Mouse (Mus musculus): ENCODE measurements around the gene Arfgap3. TPM values are rescaled to one million over a fixed set of nuclear protein-coding genes. Genes with fewer than 3 reads are reported as not detected.

Gene Arfgap3
- polyA plus RNA-seq, 1 experiment from 2014 or later: 34.0 TPM

- DNase-seq (ENCODE audit: low spot score): no peak
- no peaks in the 10 kb centered on the region for H3K36me3 ChIP-seq
- no peak overlapping the region for H3K4me3 ChIP-seq
- no peaks in the 10 kb centered on the region for H3K9me3 ChIP-seq (replicated peaks)
- H3K27me3 ChIP-seq (ENCODE audit: low read depth, poor library complexity, severe bottlenecking): peaks cover 42% of the 10 kb centered on the region
- no peak overlapping the region for H3K27ac ChIP-seq
- WGBS: 65% methylated on average over 10 of the region's 10 CpGs
- H3K4me1 ChIP-seq: peaks cover 13% of the 10 kb centered on the region
Measured at GRCm38 (mm10) chr15:83254372-83255070, 95.5 kb downstream of the Arfgap3 start.

- Histone ChIP-seq H3K4me3 (no peak overlapping the region), H3K9me3 (replicated peaks) (no peaks in the 10 kb centered on the region), H3K36me3 (no peaks in the 10 kb centered on the region), H3K27me3 (ENCODE audit: low read depth, poor library complexity, severe bottlenecking) (peaks cover 58% of the 10 kb centered on the region), H3K27ac (no peak overlapping the region), H3K4me1 (peaks cover 13% of the 10 kb centered on the region)
- no peak for DNase-seq (ENCODE audit: low spot score)
- 79% methylated on average over 14 of the region's 14 CpGs for WGBS
Measured at GRCm38 (mm10) chr15:83252060-83252459, 98.0 kb downstream of the Arfgap3 start.

- WGBS: 2% methylated on average over 66 of the region's 66 CpGs
- Histone ChIP-seq H3K27me3 (ENCODE audit: low read depth, poor library complexity, severe bottlenecking) (peaks cover 58% of the 10 kb centered on the region), H3K27ac (peak within 1 kb of the TSS; percentile 46; the same call in 1 of the 2 replicates)
Measured at GRCm38 (mm10) chr15:83251176-83252004, 98.7 kb downstream of the Arfgap3 start, which contains the start of gene A4galt. A4galt (minus strand) TSS chr15:83251774.

GRCm38 (mm10) chr15:83250651-83251175, 99.3 kb downstream of the Arfgap3 start:
- no peak for DNase-seq (ENCODE audit: low spot score)
- no peak overlapping the region for H3K27ac ChIP-seq
- peak overlapping the region; percentile 63 for H3K4me3 ChIP-seq
- no peaks in the 10 kb centered on the region for H3K36me3 ChIP-seq
- H3K4me1 ChIP-seq: peaks cover 13% of the 10 kb centered on the region
- peaks cover 58% of the 10 kb centered on the region for H3K27me3 ChIP-seq (ENCODE audit: low read depth, poor library complexity, severe bottlenecking)
- no peaks in the 10 kb centered on the region for H3K9me3 ChIP-seq (replicated peaks)
- 4% methylated on average over 20 of the region's 20 CpGs for WGBS

More at GRCm38 (mm10) chr15:83251176-83252004, 98.7 kb downstream of the Arfgap3 start, which contains the start of gene A4galt:
- no peaks in the 10 kb centered on the region for H3K36me3 ChIP-seq
- peak within 1 kb of the TSS; percentile 63 for H3K4me3 ChIP-seq
- peak; percentile 70 for DNase-seq (ENCODE audit: low spot score)
- H3K9me3 ChIP-seq (replicated peaks): no peaks in the 10 kb centered on the region
- peaks cover 13% of the 10 kb centered on the region for H3K4me1 ChIP-seq

Other genes starting within 250 kb of the Arfgap3 start
- gene Rrp7a, start 227.4 kb downstream of the Arfgap3 start, polyA plus RNA-seq (2016; fragmentation: Nextera tagmentation; extraction: Ambion mirVana): 66.9 and 76.5 TPM in 2 replicates
- 183 and 193 TPM in 2 replicates for gene Poldip3, start 200.9 kb downstream of the Arfgap3 start, polyA plus RNA-seq (2016; fragmentation: Nextera tagmentation; extraction: Ambion mirVana)
- 163 and 174 TPM in 2 replicates for gene Cyb5r3, start 177.7 kb downstream of the Arfgap3 start, polyA plus RNA-seq (2016; fragmentation: Nextera tagmentation; extraction: Ambion mirVana)
- not detected in 2 replicates for gene A4galt, start 98.5 kb downstream of the Arfgap3 start, polyA plus RNA-seq (2016; fragmentation: Nextera tagmentation; extraction: Ambion mirVana)
- gene Pacsin2, start 114.4 kb upstream of the Arfgap3 start, polyA plus RNA-seq (2016; fragmentation: Nextera tagmentation; extraction: Ambion mirVana): 56.9 and 61.0 TPM in 2 replicates
- gene Ttll1, start 160.6 kb upstream of the Arfgap3 start, polyA plus RNA-seq (2016; fragmentation: Nextera tagmentation; extraction: Ambion mirVana): 22.0 and 25.8 TPM in 2 replicates
- 1.7 and 2.6 TPM in 2 replicates for gene Bik, start 176.6 kb upstream of the Arfgap3 start, polyA plus RNA-seq (2016; fragmentation: Nextera tagmentation; extraction: Ambion mirVana)
- gene Tspo, start 213.3 kb upstream of the Arfgap3 start, polyA plus RNA-seq (2016; fragmentation: Nextera tagmentation; extraction: Ambion mirVana): 56.8 and 60.5 TPM in 2 replicates
- 50.8 and 54.1 TPM in 2 replicates for gene Mcat, start 213.5 kb upstream of the Arfgap3 start, polyA plus RNA-seq (2016; fragmentation: Nextera tagmentation; extraction: Ambion mirVana)
- gene Ttll12, start 244.9 kb upstream of the Arfgap3 start, polyA plus RNA-seq (2016; fragmentation: Nextera tagmentation; extraction: Ambion mirVana): 63.8 and 71.0 TPM in 2 replicates

Data from limb, embryonic 10.5 days (tissue).